Mouse (Mus musculus): ENCODE data around the gene Olfr538.
"Not testable (repeated sequence)": the region's sequence is repeated elsewhere in the genome, so short reads cannot be mapped to it uniquely, and the experiment has no call there.

The Olfr538 gene

DNA sequence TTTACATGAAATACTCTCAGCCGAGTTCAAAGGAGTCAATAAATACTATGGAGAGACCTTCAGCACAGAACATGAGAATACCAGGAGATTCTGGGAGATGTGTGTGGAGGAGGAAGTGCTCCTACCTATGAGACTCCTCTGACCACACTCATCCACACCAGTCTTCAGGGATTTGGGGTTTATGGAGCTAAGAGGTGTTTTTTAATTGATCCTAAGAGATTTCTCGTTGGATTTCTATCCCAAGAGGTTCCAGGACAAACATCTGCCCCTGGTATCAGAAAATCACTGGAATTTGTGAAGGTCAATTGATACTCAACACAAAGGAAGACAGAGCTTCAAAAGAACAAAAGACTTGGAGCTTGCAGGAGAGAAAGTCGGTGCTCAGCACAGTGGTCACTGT lies at the start of gene Olfr538:
Gene Olfr538, plus strand, starts transcription at position 301 of the 400 bp plus-strand sequence.
- DNase-seq (ENCODE audit: low spot score in 2 of 2): no peak

DNA sequence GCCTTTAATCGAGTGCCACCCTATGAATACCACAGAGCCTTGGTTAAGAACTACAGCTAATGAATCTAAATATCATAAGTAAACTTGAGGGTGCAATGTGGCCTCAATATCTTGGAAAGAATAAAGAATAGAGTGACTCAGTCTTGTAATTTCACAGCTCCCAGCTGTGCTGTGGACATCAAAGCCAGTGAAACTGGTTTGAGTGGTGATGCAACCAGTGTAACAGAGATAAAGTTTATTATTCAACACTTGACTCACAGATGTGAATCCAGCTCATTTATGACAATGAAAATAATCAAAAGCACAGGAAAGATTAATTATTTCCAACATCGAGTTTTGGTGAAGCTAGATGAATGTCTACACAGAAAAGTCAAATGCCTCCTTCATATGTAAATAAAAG lies 27.9 kb upstream of the Olfr538 start:
- no peak for DNase-seq (ENCODE audit: low spot score in 2 of 2)

DNA sequence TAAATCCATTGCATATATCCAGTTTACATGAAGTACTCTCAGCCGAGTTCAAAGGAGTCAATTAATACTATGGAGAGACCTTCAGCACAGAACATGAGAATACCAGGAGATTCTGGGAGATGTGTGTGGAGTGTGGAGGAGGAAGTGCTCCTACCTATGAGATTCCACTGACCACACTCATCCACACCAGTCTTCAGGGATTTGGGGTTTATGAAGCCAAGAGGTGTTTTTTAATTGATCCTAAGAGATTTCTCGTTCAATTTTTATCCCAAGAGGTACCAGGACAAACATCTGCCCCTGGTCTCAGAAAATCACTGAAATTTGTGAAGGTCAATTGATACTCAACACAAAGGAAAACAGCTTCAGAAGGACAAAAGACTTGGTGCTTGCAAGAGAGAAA lies 33.3 kb downstream of the Olfr538 start, which contains the start of gene Olfr46:
Gene Olfr46, plus strand, starts transcription at position 301 of the 400 bp plus-strand sequence.
- not testable (repeated sequence) for DNase-seq (ENCODE audit: low spot score in 2 of 2)
